Mouse (Mus musculus) neural tube, embryonic 12.5 days (tissue): ENCODE data around the gene Olfr735. TPM values are rescaled to one million over a fixed set of nuclear protein-coding genes. Genes with fewer than 3 reads are reported as not detected.

Source experiments
- ATAC-seq: fragments of 200-750 bp; cut with Nextera tagmentation; 2 replicates; pipeline ENCODE4 v1.8.0; 2017; ENCODE audit warnings: low read depth, mild to moderate bottlenecking, moderate TSS enrichment, moderate library complexity; ENCODE audit not compliant: low FRiP score
- H3K27ac ChIP-seq: fragments of 300-500 bp; sonication (generic); 2 replicates; pipeline ENCODE4 v1.5.1; 2016
- H3K27me3 ChIP-seq: fragments of 300-500 bp; sonication (generic); replicated peaks from 2 replicates; pipeline ENCODE4 v1.6.1; 2016; ENCODE audit warnings: mild to moderate bottlenecking
- H3K36me3 ChIP-seq: fragments of 300-500 bp; sonication (generic); 2 replicates; pipeline ENCODE4 v1.6.1; 2016; ENCODE audit warnings: mild to moderate bottlenecking
- H3K4me1 ChIP-seq: fragments of 300-500 bp; sonication (generic); 2 replicates; pipeline ENCODE4 v1.6.1; 2016
- H3K4me2 ChIP-seq: fragments of 300-500 bp; sonication (generic); replicated peaks from 2 replicates; pipeline ENCODE4 v1.6.1; 2016; ENCODE audit warnings: mild to moderate bottlenecking
- H3K4me3 ChIP-seq: fragments of 300-500 bp; sonication (generic); 2 replicates; pipeline ENCODE4 v1.5.1; 2016
- H3K9ac ChIP-seq: fragments of 300-500 bp; sonication (generic); 2 replicates; pipeline ENCODE4 v1.6.1; 2016; ENCODE audit warnings: mild to moderate bottlenecking
- H3K9me3 ChIP-seq: fragments of 300-500 bp; sonication (generic); 2 replicates; pipeline ENCODE4 v1.6.1; 2016; ENCODE audit warnings: mild to moderate bottlenecking
- WGBS: fragments of 180-500 bp; shearing (Covaris S2); methylation state at CpG from one replicate; pipeline ENCODE4 v1.1.7; 2016; 5-methylcytosine and 5-hydroxymethylcytosine counted together
- polyA plus RNA-seq: library from polyadenylated mRNA; unstranded; fragments of >200 nt; fragmentation: Nextera tagmentation; extraction: Ambion mirVana; gene quantifications from 2 replicates; pipeline ENCODE4 v1.2.1, GENCODE M21; 2016

Gene Olfr735
- not detected in 2 replicates for polyA plus RNA-seq

DNA sequence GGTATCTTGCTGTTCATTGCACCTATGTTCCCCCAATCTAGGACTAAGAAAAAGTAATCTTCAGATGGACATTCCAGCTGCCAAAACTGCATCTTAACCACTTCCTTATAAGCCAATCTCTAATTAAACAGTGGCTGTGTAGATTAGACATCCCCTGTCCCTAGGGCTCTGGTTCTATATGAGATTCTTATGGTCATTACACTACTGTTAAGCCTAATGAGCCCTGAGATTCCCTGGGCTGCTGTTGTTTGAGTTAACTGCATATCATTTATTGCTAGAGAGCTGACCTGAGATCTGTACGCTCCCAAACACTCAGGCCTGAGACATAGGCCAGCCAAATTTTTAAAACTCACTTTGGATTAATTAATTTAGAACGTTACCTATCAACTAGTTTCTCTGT lies at the start of gene Olfr735:
Olfr735 (minus strand) TSS at position 77 of the 400 bp plus-strand sequence.
- WGBS: 83% methylated on average over 2 of the region's 2 CpGs
- H3K27ac ChIP-seq: no peak within 1 kb of the TSS
- no peak for ATAC-seq
- no peaks in the 10 kb centered on the region for H3K36me3 ChIP-seq
- no peak within 1 kb of the TSS for H3K4me2 ChIP-seq
- no peaks in the 10 kb centered on the region for H3K27me3 ChIP-seq
- H3K9me3 ChIP-seq: no peaks in the 10 kb centered on the region
- no peak within 1 kb of the TSS for H3K4me3 ChIP-seq
- no peak within 1 kb of the TSS for H3K9ac ChIP-seq
- no peaks in the 10 kb centered on the region for H3K4me1 ChIP-seq

DNA sequence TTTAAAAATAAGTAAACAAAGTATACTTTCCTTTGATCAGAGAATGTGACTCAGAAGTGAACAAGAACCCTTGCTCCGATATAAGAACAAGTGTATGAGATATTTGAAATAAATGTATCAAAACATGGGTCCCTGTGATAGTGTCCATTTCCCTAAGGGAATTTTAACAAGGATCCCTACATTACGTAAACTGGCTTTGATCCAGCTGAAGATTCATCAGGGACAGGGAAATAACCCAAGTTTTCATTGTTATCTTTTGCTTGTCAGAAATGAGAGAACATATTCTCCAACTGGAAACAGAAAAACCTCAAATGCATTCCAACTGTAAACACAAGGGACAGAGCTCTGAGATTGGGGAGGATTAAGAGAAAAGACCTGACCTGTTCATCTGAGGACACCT lies 32.2 kb upstream of the Olfr735 start, which contains the start of gene Olfr736:
Olfr736 (plus strand) TSS at position 301 of the 400 bp plus-strand sequence.
- Histone ChIP-seq H3K4me3 (no peak within 1 kb of the TSS), H3K9me3 (0 out of 2 replicates have a peak, but pooled peaks cover 1% of the 10 kb centered on the region), H3K36me3 (no peaks in the 10 kb centered on the region), H3K4me2 (no peak within 1 kb of the TSS), H3K4me1 (no peaks in the 10 kb centered on the region), H3K27me3 (no peaks in the 10 kb centered on the region), H3K27ac (no peak within 1 kb of the TSS), H3K9ac (no peak within 1 kb of the TSS)
- WGBS: 96% methylated on average over 2 of the region's 2 CpGs
- ATAC-seq: no peak

GRCm38 (mm10) chr14:50363561-50363960 lies 14.9 kb upstream of the Olfr735 start:
- WGBS: 82% methylated on average over 2 of the region's 2 CpGs
- H3K27ac ChIP-seq: no peak overlapping the region
- no peaks in the 10 kb centered on the region for H3K4me1 ChIP-seq
- H3K36me3 ChIP-seq: no peaks in the 10 kb centered on the region
- ATAC-seq: no peak
- no peaks in the 10 kb centered on the region for H3K9me3 ChIP-seq
- H3K27me3 ChIP-seq: no peaks in the 10 kb centered on the region
- no peak overlapping the region for H3K9ac ChIP-seq
- no peak overlapping the region for H3K4me2 ChIP-seq
- H3K4me3 ChIP-seq: no peak overlapping the region

DNA sequence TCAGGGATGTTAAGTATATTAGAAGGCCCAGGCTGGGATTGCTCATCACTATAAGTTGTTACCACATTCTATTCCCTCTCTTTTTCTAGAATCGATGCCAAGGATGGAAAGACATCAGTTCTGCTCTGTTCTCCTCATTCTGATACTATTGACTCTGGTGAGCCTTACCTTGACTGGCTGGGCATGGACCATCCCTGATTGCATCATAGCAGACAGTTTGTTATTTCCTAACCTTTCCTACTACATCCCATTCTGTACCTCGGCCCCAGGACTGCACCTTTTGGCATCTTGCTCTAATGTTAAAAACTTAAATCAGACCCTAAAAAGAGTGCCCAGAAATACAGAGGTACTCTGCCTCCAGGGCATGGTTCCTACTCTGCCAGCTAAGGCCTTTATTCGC lies 11.8 kb upstream of the Olfr735 start:
- Histone ChIP-seq H3K4me3 (no peak overlapping the region), H3K4me1 (no peaks in the 10 kb centered on the region), H3K27me3 (no peaks in the 10 kb centered on the region), H3K9ac (no peak overlapping the region), H3K36me3 (no peaks in the 10 kb centered on the region), H3K27ac (no peak overlapping the region), H3K9me3 (no peaks in the 10 kb centered on the region), H3K4me2 (no peak overlapping the region)
- 92% methylated on average over 3 of the region's 3 CpGs for WGBS
- ATAC-seq: no peak

- no peaks in the 10 kb centered on the region for H3K9me3 ChIP-seq
- no peaks in the 10 kb centered on the region for H3K27me3 ChIP-seq
- no peak within 1 kb of the TSS for H3K4me3 ChIP-seq
- no peak for ATAC-seq
- no peaks in the 10 kb centered on the region for H3K36me3 ChIP-seq
- H3K4me2 ChIP-seq: no peak within 1 kb of the TSS
- H3K9ac ChIP-seq: no peak within 1 kb of the TSS
- H3K27ac ChIP-seq: no peak within 1 kb of the TSS
- 90% methylated on average over 2 of the region's 2 CpGs for WGBS
- H3K4me1 ChIP-seq: no peaks in the 10 kb centered on the region
Measured at GRCm38 (mm10) chr14:50357593-50357992, 8.9 kb upstream of the Olfr735 start, which contains the start of gene Tlr11. Tlr11 (plus strand) TSS chr14:50357914.

GRCm38 (mm10) chr14:50356725-50357124 lies 8.1 kb upstream of the Olfr735 start:
- no peak for ATAC-seq
- Histone ChIP-seq H3K9me3 (no peaks in the 10 kb centered on the region), H3K36me3 (no peaks in the 10 kb centered on the region), H3K4me2 (no peak overlapping the region), H3K27me3 (no peaks in the 10 kb centered on the region), H3K27ac (no peak overlapping the region), H3K4me3 (no peak overlapping the region), H3K4me1 (no peaks in the 10 kb centered on the region), H3K9ac (no peak overlapping the region)
- WGBS: 86% methylated on average over 2 of the region's 2 CpGs

GRCm38 (mm10) chr14:50352438-50352837 lies 3.8 kb upstream of the Olfr735 start:
- Histone ChIP-seq H3K4me2 (no peak overlapping the region), H3K27ac (no peak overlapping the region), H3K9ac (no peak overlapping the region), H3K36me3 (no peaks in the 10 kb centered on the region), H3K9me3 (no peaks in the 10 kb centered on the region), H3K4me3 (no peak overlapping the region), H3K4me1 (no peaks in the 10 kb centered on the region), H3K27me3 (no peaks in the 10 kb centered on the region)
- no peak for ATAC-seq
- WGBS: 50% methylated on average over 3 of the region's 3 CpGs

- Histone ChIP-seq H3K36me3 (no peaks in the 10 kb centered on the region), H3K27me3 (no peaks in the 10 kb centered on the region), H3K4me2 (no peak within 1 kb of the TSS), H3K9ac (no peak within 1 kb of the TSS), H3K9me3 (no peaks in the 10 kb centered on the region), H3K4me1 (no peaks in the 10 kb centered on the region), H3K27ac (no peak within 1 kb of the TSS), H3K4me3 (no peak within 1 kb of the TSS)
- 85% methylated on average over 1 of the region's 1 CpGs for WGBS
- ATAC-seq: no peak
Measured at GRCm38 (mm10) chr14:50326661-50327060, 22.0 kb downstream of the Olfr735 start, which contains the start of gene Olfr734. Olfr734 (minus strand) TSS chr14:50326761.

DNA sequence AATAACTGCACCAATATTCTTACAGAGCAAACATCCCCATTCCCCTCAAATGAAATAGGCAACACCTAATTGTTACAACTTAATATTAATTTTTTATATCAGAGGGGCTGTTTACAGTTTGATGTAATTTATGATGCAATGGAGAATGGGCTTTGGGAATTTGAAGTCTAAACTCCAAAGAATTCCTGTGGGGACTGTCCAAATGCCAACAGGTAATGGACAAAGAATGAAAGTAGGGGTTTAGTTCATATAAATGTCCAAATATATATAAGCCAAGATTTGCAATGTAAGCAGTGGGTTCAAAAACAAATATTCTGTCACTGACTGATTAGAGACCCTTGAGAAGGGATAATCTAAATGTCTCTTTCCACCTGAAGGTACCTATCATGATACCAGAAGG lies 47.2 kb downstream of the Olfr735 start, which contains the start of gene Olfr733:
Olfr733 (minus strand) TSS at position 101 of the 400 bp plus-strand sequence.
- H3K27ac ChIP-seq: no peak within 1 kb of the TSS
- no peak within 1 kb of the TSS for H3K4me3 ChIP-seq
- no peak within 1 kb of the TSS for H3K4me2 ChIP-seq
- H3K9ac ChIP-seq: no peak within 1 kb of the TSS
- no peaks in the 10 kb centered on the region for H3K36me3 ChIP-seq
- no peaks in the 10 kb centered on the region for H3K9me3 ChIP-seq
- no peak for ATAC-seq
- H3K27me3 ChIP-seq: no peaks in the 10 kb centered on the region
- no peaks in the 10 kb centered on the region for H3K4me1 ChIP-seq

Other genes starting within 250 kb of the Olfr735 start
- not detected in 2 replicates for gene Olfr727, start 225.7 kb downstream of the Olfr735 start, polyA plus RNA-seq
- not detected in 2 replicates for gene Olfr728, start 206.2 kb downstream of the Olfr735 start, polyA plus RNA-seq
- not detected in 2 replicates for gene Olfr729, start 196.0 kb downstream of the Olfr735 start, polyA plus RNA-seq
- gene Olfr730, start 160.7 kb downstream of the Olfr735 start, polyA plus RNA-seq: not detected in 2 replicates
- gene Olfr731, start 107.0 kb downstream of the Olfr735 start, polyA plus RNA-seq: not detected in 2 replicates
- gene Olfr732, start 64.7 kb downstream of the Olfr735 start, polyA plus RNA-seq: not detected in 2 replicates
- gene Olfr733, start 47.4 kb downstream of the Olfr735 start, polyA plus RNA-seq: not detected in 2 replicates
- gene Olfr734, start 22.1 kb downstream of the Olfr735 start, polyA plus RNA-seq: not detected in 2 replicates
- not detected in 2 replicates for gene Tlr11, start 9.0 kb upstream of the Olfr735 start, polyA plus RNA-seq
- not detected in 2 replicates for gene Olfr736, start 32.3 kb upstream of the Olfr735 start, polyA plus RNA-seq
- gene Olfr738, start 58.7 kb upstream of the Olfr735 start, polyA plus RNA-seq: not detected in 2 replicates
- gene Olfr739, start 69.8 kb upstream of the Olfr735 start, polyA plus RNA-seq: not detected in 2 replicates
- gene Olfr740, start 96.7 kb upstream of the Olfr735 start, polyA plus RNA-seq: not detected in 2 replicates
- not detected in 2 replicates for gene Olfr741, start 123.9 kb upstream of the Olfr735 start, polyA plus RNA-seq
- not detected in 2 replicates for gene Olfr742, start 154.7 kb upstream of the Olfr735 start, polyA plus RNA-seq
- not detected in 2 replicates for gene Olfr743, start 173.0 kb upstream of the Olfr735 start, polyA plus RNA-seq